Mouse (Mus musculus) lung, embryonic 15.5 days (tissue): ENCODE results near the gene Srebf1. TPM values are rescaled to one million over a fixed set of nuclear protein-coding genes. Genes with fewer than 3 reads are reported as not detected.
A peak's percentile ranks its signal among the peaks of the same experiment; 100 is the strongest.

Source experiments
- ATAC-seq: fragments of 200-750 bp; cut with Nextera tagmentation; 2 replicates; pipeline ENCODE4 v1.8.0; 2017; ENCODE audit warnings: moderate number of reproducible peaks, borderline replicate concordance; ENCODE audit not compliant: low FRiP score, low TSS enrichment; ENCODE audit errors: extremely low read depth
- H3K27ac ChIP-seq: fragments of 300-500 bp; sonication (generic); 2 replicates; pipeline ENCODE4 v1.5.1; 2015; ENCODE audit warnings: moderate library complexity, mild to moderate bottlenecking, inconsistent platforms
- H3K27me3 ChIP-seq: fragments of 300-500 bp; sonication (generic); 2 replicates; pipeline ENCODE4 v1.6.1; 2015; ENCODE audit warnings: inconsistent platforms
- H3K36me3 ChIP-seq: fragments of 300-500 bp; sonication (generic); 2 replicates; pipeline ENCODE4 v1.6.1; 2015; ENCODE audit warnings: inconsistent platforms
- H3K4me1 ChIP-seq: fragments of 300-500 bp; sonication (generic); 2 replicates; pipeline ENCODE4 v1.6.1; 2015; ENCODE audit warnings: inconsistent platforms
- H3K4me2 ChIP-seq: fragments of 300-500 bp; sonication (generic); 2 replicates; pipeline ENCODE4 v1.6.1; 2015; ENCODE audit warnings: inconsistent platforms, mild to moderate bottlenecking, moderate library complexity
- H3K4me3 ChIP-seq: fragments of 300-500 bp; sonication (generic); 2 replicates; pipeline ENCODE4 v1.5.1; 2015; ENCODE audit warnings: mild to moderate bottlenecking, inconsistent platforms
- H3K9ac ChIP-seq: fragments of 300-500 bp; sonication (generic); 2 replicates; pipeline ENCODE4 v1.6.1; 2015; ENCODE audit warnings: inconsistent platforms
- H3K9me3 ChIP-seq: fragments of 300-500 bp; sonication (generic); 2 replicates; pipeline ENCODE4 v1.6.1; 2016; ENCODE audit warnings: inconsistent platforms
- WGBS: fragments of 180-500 bp; shearing (Covaris S2); methylation state at CpG from one replicate; pipeline ENCODE4 v1.1.7; 2015; 5-methylcytosine and 5-hydroxymethylcytosine counted together
- polyA plus RNA-seq: library from polyadenylated mRNA; unstranded; fragments of >200 nt; fragmentation: Nextera tagmentation; extraction: Ambion mirVana; gene quantifications from 2 replicates; pipeline ENCODE4 v1.2.1, GENCODE M21; 2015

Gene Srebf1
- polyA plus RNA-seq, 1 experiment from 2014 or later = 76.8 TPM

DNA sequence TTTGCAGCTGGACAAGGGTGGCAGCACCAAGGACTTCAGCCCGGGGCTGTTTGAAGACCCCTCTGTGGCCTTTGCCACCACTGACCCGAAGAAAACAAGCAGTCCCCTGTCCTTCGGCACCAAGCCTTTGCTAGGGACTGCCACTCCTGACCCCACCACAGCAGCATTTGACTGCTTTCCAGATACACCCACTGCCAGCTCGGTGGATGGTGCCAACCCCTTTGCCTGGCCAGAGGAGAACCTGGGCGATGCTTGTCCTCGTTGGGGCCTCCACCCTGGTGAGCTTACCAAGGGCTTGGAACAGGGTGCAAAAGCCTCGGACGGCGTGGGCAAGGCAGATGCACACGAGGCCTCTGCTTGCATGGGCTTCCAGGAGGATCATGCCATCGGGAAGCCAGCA, 35.3 kb downstream of the Srebf1 start:
- H3K36me3 ChIP-seq = peaks cover 63% of the 10 kb centered on the region
- H3K4me1 ChIP-seq = peaks cover 52% of the 10 kb centered on the region
- 82% methylated on average over 11 of the region's 11 CpGs for WGBS

GRCm38 (mm10) chr11:60185396-60186231, 36.8 kb downstream of the Srebf1 start:
- H3K27me3 ChIP-seq = no peaks in the 10 kb centered on the region
- no peak overlapping the region for H3K4me3 ChIP-seq
- 0 out of 2 replicates have a peak overlapping the region, but pooled peaks have one; percentile 2 for H3K27ac ChIP-seq
- H3K9me3 ChIP-seq = no peaks in the 10 kb centered on the region
- H3K4me2 ChIP-seq = peak overlapping the region; percentile 1; the same call in 1 of the 2 replicates
- peaks cover 67% of the 10 kb centered on the region for H3K4me1 ChIP-seq
- peaks cover 51% of the 10 kb centered on the region for H3K36me3 ChIP-seq
- ATAC-seq = no peak
- 65% methylated on average over 20 of the region's 20 CpGs for WGBS
- H3K9ac ChIP-seq = no peak overlapping the region

More for the DNA sequence above, 35.3 kb downstream of the Srebf1 start:
- H3K27me3 ChIP-seq = no peaks in the 10 kb centered on the region
- ATAC-seq = no peak
- H3K4me2 ChIP-seq = no peak overlapping the region
- no peak overlapping the region for H3K4me3 ChIP-seq
- no peak overlapping the region for H3K9ac ChIP-seq
- H3K9me3 ChIP-seq = no peaks in the 10 kb centered on the region
- no peak overlapping the region for H3K27ac ChIP-seq

DNA sequence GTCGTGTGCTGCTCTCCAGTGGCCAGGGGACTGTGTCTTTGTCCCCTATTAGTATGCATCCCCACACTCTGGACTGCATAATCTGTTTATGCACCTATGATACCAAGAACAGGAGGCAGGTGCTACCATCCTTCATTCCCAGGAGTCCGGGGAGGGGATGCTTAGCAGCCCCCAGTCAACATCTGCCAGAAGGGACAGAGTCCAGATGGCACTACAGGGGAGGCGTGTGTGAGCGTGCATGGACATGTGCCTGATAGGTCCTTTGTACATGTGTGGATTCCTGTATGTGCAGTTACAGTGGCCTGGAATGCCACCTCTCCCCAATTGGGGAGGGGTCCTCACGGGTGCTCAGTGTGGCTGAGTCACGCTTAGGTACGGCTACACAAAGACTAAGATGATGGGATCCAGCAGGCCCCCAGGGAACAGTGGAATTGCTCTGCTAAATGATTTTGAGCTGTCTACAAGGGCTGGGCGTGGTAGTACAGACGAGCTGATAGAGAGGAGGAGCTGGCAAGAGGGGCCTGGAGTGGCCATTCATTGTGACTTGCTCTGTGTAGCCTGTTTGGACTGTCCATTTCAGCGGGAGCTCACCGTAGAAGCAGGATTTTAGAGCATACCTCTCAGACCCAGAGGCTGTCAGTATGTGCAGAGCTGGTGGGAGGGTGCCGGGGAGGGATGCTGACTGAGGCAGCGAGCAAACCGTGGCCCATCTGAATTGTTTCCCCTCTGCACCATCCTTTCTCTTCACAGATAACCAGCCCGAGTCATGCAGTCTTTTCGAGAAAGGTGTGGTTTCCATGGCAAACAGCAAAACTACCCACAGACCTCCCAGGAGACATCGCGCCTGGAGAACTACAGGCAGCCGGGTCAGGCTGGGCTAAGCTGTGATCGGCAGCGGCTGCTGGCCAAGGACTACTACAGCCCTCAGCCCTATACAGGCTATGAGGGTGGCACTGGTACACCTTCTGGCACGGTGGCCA, 37.7 kb downstream of the Srebf1 start:
- WGBS = 45% methylated on average over 22 of the region's 22 CpGs
- H3K4me1 ChIP-seq = peaks cover 75% of the 10 kb centered on the region

GRCm38 (mm10) chr11:60182741-60183140, 39.6 kb downstream of the Srebf1 start:
- 45% methylated on average over 2 of the region's 2 CpGs for WGBS
- no peaks in the 10 kb centered on the region for H3K9me3 ChIP-seq
- H3K36me3 ChIP-seq = peaks cover 23% of the 10 kb centered on the region
- no peak overlapping the region for H3K4me2 ChIP-seq
- peaks cover 83% of the 10 kb centered on the region for H3K4me1 ChIP-seq
- no peaks in the 10 kb centered on the region for H3K27me3 ChIP-seq
- H3K9ac ChIP-seq = no peak overlapping the region
- no peak overlapping the region for H3K4me3 ChIP-seq
- no peak for ATAC-seq
- no peak overlapping the region for H3K27ac ChIP-seq

More for the DNA sequence above, 37.7 kb downstream of the Srebf1 start:
- Histone ChIP-seq H3K27me3 (no peaks in the 10 kb centered on the region), H3K36me3 (peaks cover 42% of the 10 kb centered on the region), H3K9ac (no peak overlapping the region), H3K27ac (no peak overlapping the region), H3K9me3 (no peaks in the 10 kb centered on the region), H3K4me2 (no peak overlapping the region), H3K4me3 (no peak overlapping the region)
- ATAC-seq = no peak; the same call in 1 of the 2 replicates

DNA sequence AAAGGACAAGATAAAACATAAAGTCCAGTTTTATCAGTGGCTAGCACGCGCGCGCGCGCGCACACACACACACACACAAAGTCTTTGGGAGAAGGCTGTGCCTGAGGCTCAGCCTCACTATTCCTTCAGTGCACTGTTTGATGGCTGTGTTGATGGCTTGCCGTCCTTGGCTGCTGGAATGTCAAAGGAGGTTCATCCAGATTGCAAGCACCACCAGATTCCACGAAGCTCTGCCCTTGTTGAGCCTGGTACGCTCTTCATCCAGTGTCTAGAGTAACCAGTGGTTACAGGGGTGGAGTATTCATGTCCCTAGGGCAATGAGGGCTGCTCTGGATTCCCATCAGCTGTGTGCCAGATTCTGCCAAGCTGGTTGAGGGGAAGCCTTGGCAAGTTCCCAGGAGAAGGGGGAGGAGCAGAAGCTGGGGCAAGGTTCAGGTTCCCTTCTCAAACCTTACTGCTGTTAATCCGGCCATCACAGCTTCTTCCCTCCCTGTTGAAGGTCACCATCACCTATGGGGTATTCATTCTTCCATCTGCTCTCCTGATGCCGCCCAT, 40.2 kb downstream of the Srebf1 start:
- H3K27me3 ChIP-seq = no peaks in the 10 kb centered on the region
- H3K4me3 ChIP-seq = no peak overlapping the region
- 77% methylated on average over 12 of the region's 12 CpGs for WGBS
- no peak for ATAC-seq
- no peaks in the 10 kb centered on the region for H3K9me3 ChIP-seq
- H3K27ac ChIP-seq = no peak overlapping the region
- no peak overlapping the region for H3K9ac ChIP-seq
- H3K36me3 ChIP-seq = peaks cover 17% of the 10 kb centered on the region
- no peak overlapping the region for H3K4me2 ChIP-seq
- H3K4me1 ChIP-seq = peaks cover 88% of the 10 kb centered on the region

GRCm38 (mm10) chr11:60178506-60178905, 43.9 kb downstream of the Srebf1 start:
- Histone ChIP-seq H3K4me3 (no peak overlapping the region), H3K4me1 (peaks cover 93% of the 10 kb centered on the region), H3K9me3 (no peaks in the 10 kb centered on the region), H3K9ac (no peak overlapping the region), H3K36me3 (no peaks in the 10 kb centered on the region), H3K27ac (peak overlapping the region; percentile 91), H3K4me2 (peak overlapping the region; percentile 99; the same call in 1 of the 2 replicates), H3K27me3 (no peaks in the 10 kb centered on the region)
- no peak for ATAC-seq

GRCm38 (mm10) chr11:60178005-60178404, 44.4 kb downstream of the Srebf1 start:
- Histone ChIP-seq H3K9ac (no peak overlapping the region), H3K27ac (peak overlapping the region; percentile 91), H3K27me3 (no peaks in the 10 kb centered on the region), H3K36me3 (no peaks in the 10 kb centered on the region), H3K4me1 (peaks cover 93% of the 10 kb centered on the region), H3K4me3 (no peak overlapping the region), H3K9me3 (no peaks in the 10 kb centered on the region), H3K4me2 (peak overlapping the region; percentile 99; the same call in 1 of the 2 replicates)
- 34% methylated on average over 6 of the region's 6 CpGs for WGBS
- ATAC-seq = no peak

DNA sequence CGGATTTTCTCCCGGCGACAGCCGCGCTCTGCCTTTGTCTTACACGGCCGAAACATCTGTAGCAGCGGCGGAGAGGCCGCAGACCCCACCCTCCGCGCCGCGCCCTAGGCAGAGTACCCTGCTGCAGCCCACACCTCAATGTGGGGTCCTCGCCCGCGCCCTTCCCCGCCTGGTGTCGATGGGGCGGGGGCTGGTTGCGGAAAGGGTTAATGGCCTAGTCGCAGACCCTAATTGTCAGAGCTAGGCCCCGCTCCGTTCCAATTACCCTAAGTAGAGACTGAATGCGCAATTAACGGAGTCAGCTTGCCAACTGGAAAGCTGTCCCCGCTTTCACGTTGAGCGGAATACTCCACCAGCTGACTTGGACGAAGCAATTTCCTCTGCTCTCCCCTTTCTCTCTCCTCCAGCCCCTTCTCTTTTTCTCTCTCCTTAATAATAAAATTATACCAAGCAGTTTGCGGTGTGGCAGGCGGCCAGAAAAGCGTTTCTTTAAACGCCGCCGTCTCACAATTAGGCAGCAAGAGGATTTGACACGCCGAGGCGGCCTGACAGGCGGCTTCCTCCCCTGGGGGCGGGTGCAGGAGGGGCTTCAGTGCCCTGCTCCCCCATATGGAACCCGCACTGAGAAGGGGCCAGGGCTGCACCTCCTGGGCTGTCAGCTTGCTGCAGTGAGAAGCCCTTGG, 45.3 kb downstream of the Srebf1 start:
- ATAC-seq = 0 out of 2 replicates have a peak, but pooled peaks have one; percentile 1
- WGBS = 1% methylated on average over 42 of the region's 42 CpGs
- H3K36me3 ChIP-seq = no peaks in the 10 kb centered on the region

GRCm38 (mm10) chr11:60176182-60176974, 46.0 kb downstream of the Srebf1 start:
- WGBS = under 1% methylated on average over 71 of the region's 71 CpGs
- peaks cover 93% of the 10 kb centered on the region for H3K4me1 ChIP-seq
- H3K27ac ChIP-seq = peak overlapping the region; percentile 91
- peak overlapping the region; percentile 99 for H3K4me2 ChIP-seq
- peak overlapping the region; percentile 58 for H3K4me3 ChIP-seq
- H3K9ac ChIP-seq = peak overlapping the region; percentile 61
- no peaks in the 10 kb centered on the region for H3K9me3 ChIP-seq
- no peaks in the 10 kb centered on the region for H3K27me3 ChIP-seq
- peak; percentile 25 for ATAC-seq
- no peaks in the 10 kb centered on the region for H3K36me3 ChIP-seq

More for the DNA sequence above, 45.3 kb downstream of the Srebf1 start:
- Histone ChIP-seq H3K9me3 (no peaks in the 10 kb centered on the region), H3K4me2 (peak overlapping the region; percentile 99), H3K4me3 (peak overlapping the region; percentile 58), H3K9ac (peak overlapping the region; percentile 61), H3K4me1 (peaks cover 93% of the 10 kb centered on the region), H3K27me3 (no peaks in the 10 kb centered on the region), H3K27ac (peak overlapping the region; percentile 91)

GRCm38 (mm10) chr11:60175371-60176181, 46.8 kb downstream of the Srebf1 start:
- H3K4me1 ChIP-seq = peaks cover 90% of the 10 kb centered on the region
- peak overlapping the region; percentile 91 for H3K27ac ChIP-seq
- H3K4me2 ChIP-seq = peak overlapping the region; percentile 99
- H3K27me3 ChIP-seq = no peaks in the 10 kb centered on the region
- WGBS = under 1% methylated on average over 66 of the region's 66 CpGs
- H3K36me3 ChIP-seq = no peaks in the 10 kb centered on the region
- peak overlapping the region; percentile 58 for H3K4me3 ChIP-seq
- no peaks in the 10 kb centered on the region for H3K9me3 ChIP-seq
- peak; percentile 50 for ATAC-seq
- peak overlapping the region; percentile 61 for H3K9ac ChIP-seq
